Mouse (Mus musculus): ENCODE results near the gene Mapk8ip1. TPM values are rescaled to one million over a fixed set of nuclear protein-coding genes. Genes with fewer than 3 reads are reported as not detected.

Gene Mapk8ip1
- polyA plus RNA-seq, 1 experiment from 2014 or later, result 2.6 TPM

DNA sequence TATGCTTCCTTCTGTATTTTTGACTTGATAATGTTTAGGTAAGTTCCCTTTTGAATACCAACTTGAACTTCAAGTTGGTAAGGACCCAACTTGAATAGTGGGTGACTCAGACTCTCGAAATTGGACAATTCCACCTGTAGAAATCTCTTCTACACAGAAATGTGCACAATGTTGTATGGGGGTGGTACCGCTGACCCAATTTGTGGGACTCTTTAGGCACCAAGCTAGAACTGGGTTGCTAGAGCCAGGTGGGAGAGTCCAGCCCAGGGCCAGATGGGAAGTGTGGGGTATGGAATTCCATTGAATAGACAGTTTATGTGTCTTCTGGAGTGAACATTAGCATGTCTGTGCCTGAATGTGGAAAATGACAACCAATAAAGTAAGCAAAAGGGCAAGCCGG is 5.5 kb downstream of the Mapk8ip1 start:
- no peaks in the 10 kb centered on the region for H3K36me3 ChIP-seq (replicated peaks; ENCODE audit: insufficient read depth, low read length)
- no peak overlapping the region for H3K9ac ChIP-seq (replicated peaks)
- H3K9me3 ChIP-seq (ENCODE audit: low read length), result no peaks in the 10 kb centered on the region
- H3K4me1 ChIP-seq (ENCODE audit: insufficient read depth), result peaks cover 2% of the 10 kb centered on the region; the same call in 1 of the 2 replicates
- H3K27ac ChIP-seq (ENCODE audit: low read depth), result no peak overlapping the region
- H3K4me3 ChIP-seq (ENCODE audit: low read depth, low read length), result no peak overlapping the region
- no peak overlapping the region for H3K4me2 ChIP-seq (ENCODE audit: low read depth, low read length)
- peaks cover 21% of the 10 kb centered on the region for H3K27me3 ChIP-seq (ENCODE audit: insufficient read depth, low read length)
- no peak for ATAC-seq
- DNase-seq, result no peak
- WGBS (ENCODE audit: insufficient replicate concordance), result 75% methylated on average over 3 of the region's 3 CpGs
- no peak for TF ChIP-seq CTCF (IDR thresholded peaks at IDR 0.05; ENCODE audit: low read depth)
- no peak for TF ChIP-seq EP300 (IDR thresholded peaks at IDR 0.05; ENCODE audit: low read depth)

GRCm38 (mm10) chr2:92392318-92393264 is 8.5 kb downstream of the Mapk8ip1 start:
- Histone ChIP-seq H3K9ac (replicated peaks) (peak overlapping the region; percentile 40; the same call in 1 of the 2 replicates), H3K4me1 (ENCODE audit: insufficient read depth) (peaks cover 15% of the 10 kb centered on the region; the same call in 1 of the 2 replicates), H3K27me3 (ENCODE audit: insufficient read depth, low read length) (peaks cover 39% of the 10 kb centered on the region), H3K36me3 (replicated peaks; ENCODE audit: insufficient read depth, low read length) (no peaks in the 10 kb centered on the region), H3K27ac (ENCODE audit: low read depth) (0 out of 2 replicates have a peak overlapping the region, but pooled peaks have one; percentile 5), H3K4me3 (ENCODE audit: low read depth, low read length) (peak overlapping the region; percentile 21), H3K9me3 (ENCODE audit: low read length) (no peaks in the 10 kb centered on the region), H3K4me2 (ENCODE audit: low read depth, low read length) (peak overlapping the region; percentile 57)
- ATAC-seq (peak; percentile 71), DNase-seq (peak; percentile 69)
- TF ChIP-seq CTCF (IDR thresholded peaks at IDR 0.05; ENCODE audit: low read depth), result no peak
- no peak for TF ChIP-seq EP300 (IDR thresholded peaks at IDR 0.05; ENCODE audit: low read depth)
- WGBS (ENCODE audit: insufficient replicate concordance), result 8% methylated on average over 26 of the region's 26 CpGs

GRCm38 (mm10) chr2:92391703-92392317 is 9.3 kb downstream of the Mapk8ip1 start:
- Histone ChIP-seq H3K9me3 (ENCODE audit: low read length) (no peaks in the 10 kb centered on the region), H3K4me2 (ENCODE audit: low read depth, low read length) (peak overlapping the region; percentile 57), H3K4me3 (ENCODE audit: low read depth, low read length) (peak overlapping the region; percentile 21), H3K4me1 (ENCODE audit: insufficient read depth) (peaks cover 15% of the 10 kb centered on the region; the same call in 1 of the 2 replicates), H3K27me3 (ENCODE audit: insufficient read depth, low read length) (peaks cover 44% of the 10 kb centered on the region), H3K36me3 (replicated peaks; ENCODE audit: insufficient read depth, low read length) (no peaks in the 10 kb centered on the region), H3K9ac (replicated peaks) (peak overlapping the region; percentile 40; the same call in 1 of the 2 replicates), H3K27ac (ENCODE audit: low read depth) (0 out of 2 replicates have a peak overlapping the region, but pooled peaks have one; percentile 5)
- no peak for TF ChIP-seq EP300 (IDR thresholded peaks at IDR 0.05; ENCODE audit: low read depth)
- no peak for TF ChIP-seq CTCF (IDR thresholded peaks at IDR 0.05; ENCODE audit: low read depth)
- ATAC-seq (peak; percentile 40), DNase-seq (no peak)
- WGBS (ENCODE audit: insufficient replicate concordance), result 36% methylated on average over 11 of the region's 11 CpGs

GRCm38 (mm10) chr2:92391116-92391515 is 9.9 kb downstream of the Mapk8ip1 start:
- no peak overlapping the region for H3K4me3 ChIP-seq (ENCODE audit: low read depth, low read length)
- DNase-seq (no peak), ATAC-seq (no peak)
- H3K4me1 ChIP-seq (ENCODE audit: insufficient read depth), result peaks cover 15% of the 10 kb centered on the region; the same call in 1 of the 2 replicates
- 76% methylated on average over 8 of the region's 8 CpGs for WGBS (ENCODE audit: insufficient replicate concordance)
- peak overlapping the region; percentile 57; the same call in 1 of the 2 replicates for H3K4me2 ChIP-seq (ENCODE audit: low read depth, low read length)
- H3K27me3 ChIP-seq (ENCODE audit: insufficient read depth, low read length), result peaks cover 44% of the 10 kb centered on the region
- H3K27ac ChIP-seq (ENCODE audit: low read depth), result no peak overlapping the region
- no peak for TF ChIP-seq CTCF (IDR thresholded peaks at IDR 0.05; ENCODE audit: low read depth)
- no peak for TF ChIP-seq EP300 (IDR thresholded peaks at IDR 0.05; ENCODE audit: low read depth)
- H3K9me3 ChIP-seq (ENCODE audit: low read length), result no peaks in the 10 kb centered on the region
- no peak overlapping the region for H3K9ac ChIP-seq (replicated peaks)
- H3K36me3 ChIP-seq (replicated peaks; ENCODE audit: insufficient read depth, low read length), result no peaks in the 10 kb centered on the region

DNA sequence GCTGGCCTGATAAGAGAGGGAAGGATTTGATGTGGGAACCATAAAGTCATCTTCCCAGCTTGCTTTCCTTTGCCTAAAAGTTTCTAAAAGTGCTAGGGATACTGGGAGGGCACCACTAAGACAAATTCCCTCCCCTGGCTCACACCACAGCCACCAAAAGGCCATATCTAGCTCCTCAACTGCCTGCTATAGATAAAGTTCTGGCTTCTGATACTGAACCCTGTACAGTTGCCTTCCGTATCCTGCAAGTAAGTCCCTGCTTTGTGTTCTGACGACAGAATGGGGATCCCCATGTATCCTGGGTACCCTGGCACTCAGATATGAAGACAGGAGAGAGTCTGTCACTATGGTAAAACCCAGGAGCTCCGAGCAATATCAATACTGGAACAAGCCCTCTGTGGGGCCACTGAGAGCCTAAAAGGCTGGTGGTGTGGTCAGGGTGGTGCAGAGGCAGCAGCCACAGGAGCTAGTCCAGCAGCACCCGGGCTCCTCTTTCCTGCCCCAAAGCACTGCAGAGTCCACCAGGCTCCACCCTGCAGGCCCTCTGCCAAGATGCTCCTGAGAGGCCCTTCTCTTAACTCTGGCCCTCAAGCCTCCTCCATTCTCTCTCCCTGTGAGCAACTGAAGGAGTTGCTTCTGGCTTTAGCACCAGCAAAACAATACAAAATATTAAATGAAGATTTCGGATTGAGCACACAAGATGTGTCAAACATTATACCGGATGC is 10.7 kb downstream of the Mapk8ip1 start:
- WGBS (ENCODE audit: insufficient replicate concordance), result 57% methylated on average over 6 of the region's 6 CpGs
- H3K36me3 ChIP-seq (replicated peaks; ENCODE audit: insufficient read depth, low read length), result no peaks in the 10 kb centered on the region
- no peak overlapping the region for H3K4me2 ChIP-seq (ENCODE audit: low read depth, low read length)
- H3K27ac ChIP-seq (ENCODE audit: low read depth), result no peak overlapping the region
- H3K27me3 ChIP-seq (ENCODE audit: insufficient read depth, low read length), result peaks cover 44% of the 10 kb centered on the region
- no peak for DNase-seq
- peaks cover 15% of the 10 kb centered on the region; the same call in 1 of the 2 replicates for H3K4me1 ChIP-seq (ENCODE audit: insufficient read depth)
- TF ChIP-seq CTCF (IDR thresholded peaks at IDR 0.05; ENCODE audit: low read depth), result no peak
- H3K9ac ChIP-seq (replicated peaks), result no peak overlapping the region
- H3K4me3 ChIP-seq (ENCODE audit: low read depth, low read length), result no peak overlapping the region
- no peaks in the 10 kb centered on the region for H3K9me3 ChIP-seq (ENCODE audit: low read length)
- ATAC-seq, result no peak

Measured in liver, postnatal 0 days (tissue).